Mouse (Mus musculus) liver, postnatal 0 days (tissue): ENCODE data around the gene Olfr147.

ENCODE experiments used
- CTCF ChIP-seq: sonication (generic); IDR thresholded peaks from 2 replicates; pipeline ENCODE4 v1.5.1; 2016; ENCODE audit warnings: antibody characterized with exemption, low read depth
- EP300 ChIP-seq: IDR thresholded peaks from 2 replicates; pipeline ENCODE4 v1.6.1; 2016; ENCODE audit warnings: antibody characterized with exemption, low read depth, mild to moderate bottlenecking

GRCm38 (mm10) chr9:38423801-38424200 is 22.3 kb downstream of the Olfr147 start:
- TF ChIP-seq CTCF (no peak), EP300 (no peak)
